Mouse (Mus musculus): ENCODE measurements around the gene Zfp672.

DNA sequence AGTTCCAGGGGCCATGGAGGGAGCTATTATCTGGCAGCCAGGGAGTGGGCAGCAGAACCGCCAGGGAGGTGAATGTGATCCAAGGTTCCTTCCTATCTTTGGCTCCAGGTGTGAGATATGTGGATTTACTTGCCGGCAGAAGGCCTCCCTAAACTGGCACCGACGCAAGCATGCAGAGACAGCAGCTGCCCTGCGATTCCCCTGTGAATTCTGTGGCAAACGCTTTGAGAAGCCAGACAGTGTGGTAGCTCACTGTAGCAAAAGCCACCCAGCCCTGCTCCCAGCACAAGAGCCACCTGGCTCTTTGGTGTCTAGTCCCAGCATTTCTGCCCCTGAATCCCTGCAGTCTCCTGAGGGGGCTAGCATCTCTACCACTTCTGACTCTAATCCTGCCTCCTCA, 16.1 kb downstream of the Zfp672 start:
- TF ChIP-seq CTCF (IDR thresholded peaks at IDR 0.05; ENCODE audit: low read depth) (no peak), EP300 (IDR thresholded peaks at IDR 0.05; ENCODE audit: low read depth) (no peak)
